Mouse (Mus musculus): ENCODE data around the gene Dusp16. TPM values are rescaled to one million over a fixed set of nuclear protein-coding genes. Genes with fewer than 3 reads are reported as not detected.

Dusp16 gene
- 18.2 and 21.1 TPM in 2 replicates for polyA plus RNA-seq (2014; fragmentation: Nextera tagmentation; extraction: Ambion mirVana)

DNA sequence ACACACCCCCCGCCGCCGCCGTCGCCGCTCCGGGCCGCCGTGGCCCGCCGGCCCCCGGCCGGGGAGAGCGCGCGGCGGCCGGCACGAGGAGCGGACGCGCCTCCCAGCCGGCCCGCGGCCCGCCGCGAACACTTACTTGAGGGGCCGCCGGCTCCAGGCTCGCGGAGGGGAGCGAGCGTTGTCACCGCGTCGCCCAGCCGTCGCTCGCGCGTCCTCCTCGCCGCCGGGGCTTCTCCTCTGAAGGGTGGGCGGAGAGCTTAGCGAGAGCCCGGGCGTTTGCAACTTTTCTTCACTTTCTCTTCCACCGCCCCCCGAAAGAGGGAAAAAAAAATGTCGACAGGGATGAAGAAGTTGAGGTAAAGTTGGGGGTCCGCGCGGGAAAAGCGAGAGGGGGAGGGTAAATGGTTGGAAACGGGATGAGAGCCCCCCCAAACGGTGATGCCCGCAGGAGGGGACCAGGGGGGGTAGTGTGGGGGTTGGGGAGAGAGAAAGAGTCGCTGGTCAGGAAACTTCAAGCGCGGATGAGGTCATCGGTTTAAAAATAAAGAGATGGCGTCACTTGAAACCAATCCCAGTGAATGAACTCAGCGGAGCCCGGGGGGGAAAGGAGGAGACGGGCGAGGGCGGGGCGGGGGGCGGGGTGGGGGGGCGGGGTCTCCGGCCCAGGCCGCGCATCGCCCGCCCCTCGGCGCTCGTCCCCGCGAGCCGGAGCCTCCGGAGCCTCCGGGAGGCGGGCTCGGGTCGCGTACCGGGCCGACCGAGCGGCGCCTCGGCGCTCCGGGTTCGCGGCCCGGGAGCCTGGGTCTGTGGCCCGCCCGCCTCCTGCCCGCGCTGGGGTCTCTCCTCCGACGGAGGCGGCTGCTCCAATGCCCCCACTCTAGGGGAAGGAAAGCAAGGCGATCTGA, at the start of gene Dusp16:
TSS of gene Dusp16 (minus strand) at position 485 of the 905 bp plus-strand sequence.
- H3K36me3 ChIP-seq (ENCODE audit: control insufficient read depth, insufficient read depth, low read length) = no peaks in the 10 kb centered on the region
- peak; percentile 86 for ATAC-seq (ENCODE audit: low read depth)
- WGBS = 1% methylated on average over 40 of the region's 108 CpGs

DNA sequence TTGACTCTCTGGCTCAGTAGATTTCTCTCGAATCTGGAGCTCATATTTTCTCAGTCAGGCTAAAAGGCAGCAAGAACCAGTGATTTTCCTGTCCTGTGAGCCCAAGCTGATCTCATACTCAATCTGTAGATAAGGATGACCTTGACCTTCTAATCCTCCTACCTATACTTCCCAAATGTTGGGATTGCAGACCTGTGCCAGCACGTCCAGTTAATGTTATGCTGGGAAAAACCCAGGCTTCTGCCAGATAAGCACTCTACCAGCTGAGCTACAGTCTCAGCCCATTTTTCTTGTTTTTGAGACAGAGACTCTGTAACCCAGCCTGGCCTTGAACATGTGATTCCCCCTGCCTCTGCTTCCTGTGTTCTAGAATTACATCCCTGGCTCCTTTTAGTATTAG, 47.9 kb upstream of the Dusp16 start:
- WGBS = 74% methylated on average over 2 of the region's 2 CpGs
- H3K9ac ChIP-seq (ENCODE audit: low read depth, low read length) = no peak overlapping the region
- ATAC-seq (ENCODE audit: low read depth) = no peak

More for the DNA sequence above, at the start of gene Dusp16:
- H3K4me3 ChIP-seq (ENCODE audit: low read depth, low read length) = peak within 1 kb of the TSS; percentile 76
- H3K9me3 ChIP-seq (ENCODE audit: control insufficient read depth, low read length) = no peaks in the 10 kb centered on the region
- H3K9ac ChIP-seq (ENCODE audit: low read depth, low read length) = peak within 1 kb of the TSS; percentile 97
- H3K4me1 ChIP-seq (ENCODE audit: control insufficient read depth, insufficient read depth, low read length) = peaks cover 5% of the 10 kb centered on the region
- peak; percentile 98 for DNase-seq (ENCODE audit: low spot score)
- no peaks in the 10 kb centered on the region for H3K27me3 ChIP-seq (replicated peaks; ENCODE audit: control insufficient read depth, insufficient read depth, low read length)
- H3K4me2 ChIP-seq (ENCODE audit: low read depth, low read length) = peak within 1 kb of the TSS; percentile 52
- H3K27ac ChIP-seq (replicated peaks; ENCODE audit: low read depth, low read length) = peak within 1 kb of the TSS; percentile 99

DNA sequence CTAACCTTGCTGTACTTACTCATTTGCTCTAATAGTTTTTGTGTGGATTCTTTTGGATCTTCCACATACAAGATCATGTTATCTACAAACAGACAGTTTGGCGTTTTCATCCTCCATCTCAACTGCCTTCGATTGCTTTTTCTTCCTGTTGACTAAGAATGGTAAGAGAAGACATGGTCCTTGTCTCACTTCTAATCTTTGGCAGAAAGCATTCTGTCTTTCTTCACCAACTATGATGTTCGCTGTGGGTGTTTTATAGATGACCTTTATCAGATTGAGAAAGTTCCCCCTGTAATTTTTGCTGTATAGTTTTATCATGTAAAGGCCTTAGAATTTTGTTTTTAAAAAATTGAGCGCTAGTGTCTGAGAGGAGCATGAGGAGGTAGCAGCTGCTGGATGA, 45.7 kb upstream of the Dusp16 start:
- no peaks in the 10 kb centered on the region for H3K4me1 ChIP-seq (ENCODE audit: control insufficient read depth, insufficient read depth, low read length)
- H3K27me3 ChIP-seq (replicated peaks; ENCODE audit: control insufficient read depth, insufficient read depth, low read length) = no peaks in the 10 kb centered on the region
- no peaks in the 10 kb centered on the region for H3K36me3 ChIP-seq (ENCODE audit: control insufficient read depth, insufficient read depth, low read length)
- H3K9ac ChIP-seq (ENCODE audit: low read depth, low read length) = no peak overlapping the region
- no peak for ATAC-seq (ENCODE audit: low read depth)
- no peak overlapping the region for H3K4me3 ChIP-seq (ENCODE audit: low read depth, low read length)
- no peak overlapping the region for H3K27ac ChIP-seq (replicated peaks; ENCODE audit: low read depth, low read length)
- no peak overlapping the region for H3K4me2 ChIP-seq (ENCODE audit: low read depth, low read length)
- no peaks in the 10 kb centered on the region for H3K9me3 ChIP-seq (ENCODE audit: control insufficient read depth, low read length)
- DNase-seq (ENCODE audit: low spot score) = no peak
- WGBS = 90% methylated on average over 4 of the region's 4 CpGs

More for the DNA sequence above, 47.9 kb upstream of the Dusp16 start:
- Histone ChIP-seq H3K36me3 (ENCODE audit: control insufficient read depth, insufficient read depth, low read length) (no peaks in the 10 kb centered on the region), H3K4me2 (ENCODE audit: low read depth, low read length) (no peak overlapping the region), H3K4me1 (ENCODE audit: control insufficient read depth, insufficient read depth, low read length) (no peaks in the 10 kb centered on the region), H3K27ac (replicated peaks; ENCODE audit: low read depth, low read length) (no peak overlapping the region), H3K4me3 (ENCODE audit: low read depth, low read length) (no peak overlapping the region), H3K27me3 (replicated peaks; ENCODE audit: control insufficient read depth, insufficient read depth, low read length) (no peaks in the 10 kb centered on the region), H3K9me3 (ENCODE audit: control insufficient read depth, low read length) (no peaks in the 10 kb centered on the region)
- DNase-seq (ENCODE audit: low spot score) = no peak

DNA sequence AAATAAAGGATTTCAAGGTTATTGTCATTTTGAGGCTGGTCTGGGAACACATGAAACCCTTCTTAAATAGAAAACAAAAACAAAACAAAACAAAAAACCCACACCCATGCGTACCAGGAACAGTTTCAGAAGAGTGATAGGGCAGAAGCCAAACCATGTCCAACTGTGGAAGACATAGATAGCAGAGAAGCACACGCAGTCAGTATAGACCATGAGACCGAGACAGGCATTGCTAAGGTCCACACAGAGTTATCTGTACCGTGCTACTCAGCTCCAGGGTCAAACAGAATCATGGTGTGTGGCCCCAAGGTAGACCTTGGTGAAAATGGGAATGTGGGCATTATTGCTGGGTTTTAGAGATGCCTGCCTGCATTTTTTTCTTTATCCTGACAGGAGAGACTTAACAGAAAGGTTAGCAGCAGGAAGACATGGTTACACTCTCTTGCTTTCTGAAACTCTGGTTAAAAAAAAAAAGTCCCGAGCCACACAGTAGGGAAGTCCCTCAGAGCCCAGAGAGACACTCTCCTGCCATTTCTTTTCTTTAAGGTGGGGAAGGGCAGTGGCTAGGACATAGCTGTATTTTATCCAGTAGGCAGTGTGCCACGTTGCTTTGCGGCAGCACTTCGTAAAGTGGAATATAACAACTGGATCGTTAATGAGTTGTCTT, 42.3 kb upstream of the Dusp16 start:
- Histone ChIP-seq H3K27ac (replicated peaks; ENCODE audit: low read depth, low read length) (no peak overlapping the region), H3K9ac (ENCODE audit: low read depth, low read length) (no peak overlapping the region), H3K36me3 (ENCODE audit: control insufficient read depth, insufficient read depth, low read length) (no peaks in the 10 kb centered on the region), H3K4me2 (ENCODE audit: low read depth, low read length) (no peak overlapping the region), H3K4me1 (ENCODE audit: control insufficient read depth, insufficient read depth, low read length) (0 out of 2 replicates have a peak, but pooled peaks cover 4% of the 10 kb centered on the region), H3K9me3 (ENCODE audit: control insufficient read depth, low read length) (no peaks in the 10 kb centered on the region), H3K4me3 (ENCODE audit: low read depth, low read length) (no peak overlapping the region), H3K27me3 (replicated peaks; ENCODE audit: control insufficient read depth, insufficient read depth, low read length) (no peaks in the 10 kb centered on the region)
- ATAC-seq (ENCODE audit: low read depth) (no peak), DNase-seq (ENCODE audit: low spot score) (no peak)
- 76% methylated on average over 9 of the region's 9 CpGs for WGBS

DNA sequence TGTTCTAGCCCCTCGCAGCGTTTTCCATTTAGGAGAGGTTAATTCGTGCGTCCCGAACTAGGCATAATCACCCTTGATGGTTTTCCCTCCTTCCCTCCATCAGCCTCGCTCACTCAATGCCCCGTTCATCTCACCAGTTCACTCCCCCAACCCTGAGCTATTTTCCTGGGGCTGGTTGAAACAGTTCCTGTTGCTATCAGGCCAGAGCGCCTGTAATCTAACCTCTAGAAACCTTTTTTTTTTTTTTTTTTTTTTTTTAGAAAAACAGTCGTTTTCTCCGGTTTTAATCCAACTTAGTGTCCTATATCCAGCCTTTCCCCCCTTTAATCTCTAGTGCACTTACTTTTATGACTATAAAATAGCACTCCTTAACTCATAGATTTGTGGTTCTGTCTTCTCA, 38.4 kb upstream of the Dusp16 start:
- H3K9me3 ChIP-seq (ENCODE audit: control insufficient read depth, low read length) = no peaks in the 10 kb centered on the region
- H3K27me3 ChIP-seq (replicated peaks; ENCODE audit: control insufficient read depth, insufficient read depth, low read length) = no peaks in the 10 kb centered on the region
- H3K36me3 ChIP-seq (ENCODE audit: control insufficient read depth, insufficient read depth, low read length) = no peaks in the 10 kb centered on the region
- peak overlapping the region; percentile 84 for H3K4me2 ChIP-seq (ENCODE audit: low read depth, low read length)
- H3K9ac ChIP-seq (ENCODE audit: low read depth, low read length) = peak overlapping the region; percentile 87
- DNase-seq (ENCODE audit: low spot score) (no peak), ATAC-seq (ENCODE audit: low read depth) (no peak)
- H3K4me1 ChIP-seq (ENCODE audit: control insufficient read depth, insufficient read depth, low read length) = peaks cover 9% of the 10 kb centered on the region; the same call in 1 of the 2 replicates
- 3% methylated on average over 10 of the region's 10 CpGs for WGBS
- H3K27ac ChIP-seq (replicated peaks; ENCODE audit: low read depth, low read length) = no peak overlapping the region
- H3K4me3 ChIP-seq (ENCODE audit: low read depth, low read length) = peak overlapping the region; percentile 79

DNA sequence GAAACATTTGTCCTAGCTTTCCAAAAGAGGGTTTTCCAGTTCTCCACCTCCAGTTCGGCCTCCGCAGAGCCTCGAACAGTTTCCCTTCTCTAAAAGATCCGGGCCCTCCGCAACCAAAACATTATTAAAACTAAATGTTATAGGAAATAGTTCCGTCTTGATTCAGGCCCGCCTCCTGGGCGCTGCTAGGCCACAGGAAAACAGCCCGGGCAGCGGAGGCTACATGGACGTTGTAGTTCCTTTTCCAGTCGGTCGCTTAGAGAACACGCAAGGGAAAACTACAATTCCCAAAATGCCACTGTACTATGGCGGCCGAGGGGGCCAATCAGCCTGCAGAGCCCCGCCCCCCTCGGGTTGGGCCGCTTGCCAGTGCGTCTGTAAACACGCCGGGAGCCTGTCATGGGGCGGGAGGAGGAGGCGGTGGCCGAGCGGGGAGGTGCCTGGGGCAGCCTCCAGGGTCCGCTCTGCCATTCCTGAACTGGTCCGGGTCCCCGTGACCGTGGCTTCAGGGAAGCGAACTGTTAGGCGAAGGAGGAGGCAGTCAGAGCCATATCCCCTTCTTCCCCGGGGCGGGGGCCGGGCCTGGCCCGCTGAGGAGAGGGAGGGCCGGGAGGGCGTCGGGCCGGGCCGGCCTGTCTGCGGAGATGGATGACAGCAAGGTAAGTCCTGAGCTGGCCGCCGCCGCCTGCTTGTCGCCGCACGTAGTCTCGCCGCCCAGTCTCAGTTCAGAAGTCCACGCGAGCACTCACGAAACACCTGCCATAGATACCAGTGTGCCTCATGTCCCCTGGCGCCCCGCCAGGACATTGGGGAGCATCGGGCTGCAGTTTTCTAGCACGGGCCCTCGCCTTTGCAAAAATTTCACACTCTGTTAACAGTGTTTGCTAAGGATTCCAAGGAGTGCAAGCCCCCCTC, 37.6 kb upstream of the Dusp16 start, which contains the start of gene Crebl2:
TSS of gene Crebl2 (plus strand) at position 369 of the 915 bp plus-strand sequence.
- no peaks in the 10 kb centered on the region for H3K27me3 ChIP-seq (replicated peaks; ENCODE audit: control insufficient read depth, insufficient read depth, low read length)
- peak within 1 kb of the TSS; percentile 79 for H3K4me3 ChIP-seq (ENCODE audit: low read depth, low read length)
- no peaks in the 10 kb centered on the region for H3K36me3 ChIP-seq (ENCODE audit: control insufficient read depth, insufficient read depth, low read length)
- peak within 1 kb of the TSS; percentile 87 for H3K9ac ChIP-seq (ENCODE audit: low read depth, low read length)
- WGBS = under 1% methylated on average over 40 of the region's 58 CpGs
- ATAC-seq (ENCODE audit: low read depth) (peak; percentile 99), DNase-seq (ENCODE audit: low spot score) (peak; percentile 100)
- H3K27ac ChIP-seq (replicated peaks; ENCODE audit: low read depth, low read length) = peak within 1 kb of the TSS; percentile 95
- peaks cover 9% of the 10 kb centered on the region; the same call in 1 of the 2 replicates for H3K4me1 ChIP-seq (ENCODE audit: control insufficient read depth, insufficient read depth, low read length)
- no peaks in the 10 kb centered on the region for H3K9me3 ChIP-seq (ENCODE audit: control insufficient read depth, low read length)
- H3K4me2 ChIP-seq (ENCODE audit: low read depth, low read length) = peak within 1 kb of the TSS; percentile 84

DNA sequence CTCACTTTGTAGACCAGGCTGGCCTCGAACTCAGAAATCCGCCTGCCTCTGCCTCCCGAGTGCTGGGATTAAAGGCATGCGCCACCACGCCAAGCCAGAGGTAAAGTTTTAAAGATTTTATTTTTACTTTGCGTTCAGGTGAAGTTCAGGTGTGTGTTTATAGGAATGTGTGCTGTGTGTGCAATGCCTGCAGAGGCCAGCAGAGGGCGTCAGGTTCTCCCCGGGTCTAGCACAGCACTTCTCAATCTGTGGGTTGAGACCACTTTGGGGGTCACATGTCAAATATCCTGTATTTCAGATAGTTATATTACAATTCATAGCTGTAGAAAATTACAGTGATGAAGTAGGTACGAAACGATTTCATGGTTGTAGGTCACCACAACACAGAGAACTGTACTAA, 30.4 kb upstream of the Dusp16 start:
- no peaks in the 10 kb centered on the region for H3K36me3 ChIP-seq (ENCODE audit: control insufficient read depth, insufficient read depth, low read length)
- no peak overlapping the region for H3K4me2 ChIP-seq (ENCODE audit: low read depth, low read length)
- no peaks in the 10 kb centered on the region for H3K9me3 ChIP-seq (ENCODE audit: control insufficient read depth, low read length)
- H3K4me1 ChIP-seq (ENCODE audit: control insufficient read depth, insufficient read depth, low read length) = no peaks in the 10 kb centered on the region
- no peak for ATAC-seq (ENCODE audit: low read depth)
- H3K9ac ChIP-seq (ENCODE audit: low read depth, low read length) = no peak overlapping the region
- H3K4me3 ChIP-seq (ENCODE audit: low read depth, low read length) = no peak overlapping the region
- H3K27me3 ChIP-seq (replicated peaks; ENCODE audit: control insufficient read depth, insufficient read depth, low read length) = no peaks in the 10 kb centered on the region
- H3K27ac ChIP-seq (replicated peaks; ENCODE audit: low read depth, low read length) = no peak overlapping the region
- 67% methylated on average over 10 of the region's 10 CpGs for WGBS
- no peak for DNase-seq (ENCODE audit: low spot score)

DNA sequence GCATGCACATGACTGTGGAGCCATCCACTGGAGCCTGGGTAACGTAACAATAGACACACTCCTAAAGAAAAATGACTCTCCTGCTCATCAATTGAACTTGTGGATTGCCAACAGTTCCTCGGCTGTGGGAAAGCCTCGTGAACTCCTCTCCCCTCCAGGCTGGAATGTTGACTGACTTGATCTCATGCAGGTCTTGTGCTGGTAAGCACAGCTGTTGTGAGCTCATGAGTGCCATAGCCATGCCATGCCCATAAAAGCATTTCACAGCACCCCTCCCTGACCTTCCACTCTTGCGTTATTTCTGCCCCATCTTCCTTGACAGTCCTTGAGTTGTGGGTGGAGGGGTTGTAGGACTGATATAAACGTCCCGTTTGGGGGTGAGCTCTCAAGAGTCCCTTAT, 28.0 kb upstream of the Dusp16 start:
- no peaks in the 10 kb centered on the region for H3K4me1 ChIP-seq (ENCODE audit: control insufficient read depth, insufficient read depth, low read length)
- WGBS = 60% methylated on average over 6 of the region's 6 CpGs
- no peak for ATAC-seq (ENCODE audit: low read depth)
- H3K4me3 ChIP-seq (ENCODE audit: low read depth, low read length) = no peak overlapping the region
- no peaks in the 10 kb centered on the region for H3K27me3 ChIP-seq (replicated peaks; ENCODE audit: control insufficient read depth, insufficient read depth, low read length)
- no peak overlapping the region for H3K27ac ChIP-seq (replicated peaks; ENCODE audit: low read depth, low read length)
- no peaks in the 10 kb centered on the region for H3K36me3 ChIP-seq (ENCODE audit: control insufficient read depth, insufficient read depth, low read length)
- H3K9me3 ChIP-seq (ENCODE audit: control insufficient read depth, low read length) = no peaks in the 10 kb centered on the region
- peak; percentile 40 for DNase-seq (ENCODE audit: low spot score)
- H3K4me2 ChIP-seq (ENCODE audit: low read depth, low read length) = no peak overlapping the region
- no peak overlapping the region for H3K9ac ChIP-seq (ENCODE audit: low read depth, low read length)
